Mouse (Mus musculus): ENCODE results near the gene Gm9913.
A peak's percentile ranks its signal among the peaks of the same experiment; 100 is the strongest.

The Gm9913 gene

GRCm38 (mm10) chr2:125505006-125505745, at the start of gene Gm9913:
TSS of gene Gm9913 (plus strand) at chr2:125505089.
- no peak for DNase-seq (ENCODE audit: low spot score)

GRCm38 (mm10) chr2:125456059-125456789, 48.7 kb upstream of the Gm9913 start:
- DNase-seq (ENCODE audit: low spot score) = peak; percentile 29

- DNase-seq (ENCODE audit: low spot score) = no peak
Observed at GRCm38 (mm10) chr2:125459087-125459486, 45.8 kb upstream of the Gm9913 start.

- DNase-seq (ENCODE audit: low spot score) = no peak
Observed at GRCm38 (mm10) chr2:125464036-125464435, 40.9 kb upstream of the Gm9913 start.

GRCm38 (mm10) chr2:125470553-125471295, 34.2 kb upstream of the Gm9913 start:
- no peak for DNase-seq (ENCODE audit: low spot score)

GRCm38 (mm10) chr2:125471721-125472120, 33.2 kb upstream of the Gm9913 start:
- DNase-seq (ENCODE audit: low spot score) = no peak

- no peak for DNase-seq (ENCODE audit: low spot score)
Observed at GRCm38 (mm10) chr2:125473228-125473627, 31.7 kb upstream of the Gm9913 start.

- DNase-seq (ENCODE audit: low spot score) = no peak
Observed at GRCm38 (mm10) chr2:125474690-125475089, 30.2 kb upstream of the Gm9913 start.

GRCm38 (mm10) chr2:125476231-125476630, 28.7 kb upstream of the Gm9913 start:
- no peak for DNase-seq (ENCODE audit: low spot score)

GRCm38 (mm10) chr2:125477367-125477766, 27.5 kb upstream of the Gm9913 start:
- DNase-seq (ENCODE audit: low spot score) = no peak

- no peak for DNase-seq (ENCODE audit: low spot score)
Observed at GRCm38 (mm10) chr2:125478705-125479104, 26.2 kb upstream of the Gm9913 start.

- no peak for DNase-seq (ENCODE audit: low spot score)
Observed at GRCm38 (mm10) chr2:125480057-125480456, 24.8 kb upstream of the Gm9913 start.

GRCm38 (mm10) chr2:125481116-125481515, 23.8 kb upstream of the Gm9913 start:
- no peak for DNase-seq (ENCODE audit: low spot score)

GRCm38 (mm10) chr2:125481531-125482317, 23.2 kb upstream of the Gm9913 start:
- DNase-seq (ENCODE audit: low spot score) = no peak

GRCm38 (mm10) chr2:125484164-125484563, 20.7 kb upstream of the Gm9913 start:
- no peak for DNase-seq (ENCODE audit: low spot score)

- DNase-seq (ENCODE audit: low spot score) = no peak
Observed at GRCm38 (mm10) chr2:125484910-125485309, 20.0 kb upstream of the Gm9913 start.

- DNase-seq (ENCODE audit: low spot score) = no peak
Observed at GRCm38 (mm10) chr2:125489979-125490378, 14.9 kb upstream of the Gm9913 start.

- DNase-seq (ENCODE audit: low spot score) = no peak
Observed at GRCm38 (mm10) chr2:125492050-125492900, 12.6 kb upstream of the Gm9913 start.

- DNase-seq (ENCODE audit: low spot score) = no peak
Observed at GRCm38 (mm10) chr2:125494291-125494690, 10.6 kb upstream of the Gm9913 start.

GRCm38 (mm10) chr2:125494831-125495812, 9.8 kb upstream of the Gm9913 start:
- no peak for DNase-seq (ENCODE audit: low spot score)
